Mouse (Mus musculus) urinary bladder, postnatal 4 days (tissue): ENCODE results near the gene Iqgap2.
A peak's percentile ranks its signal among the peaks of the same experiment; 100 is the strongest.

Source experiments
- DNase-seq, 2 experiments: peaks; one replicate each; pipeline ENCODE4 v3.0.0; 2021 to 2022; ENCODE audit warnings: low spot score in 2 of 2

Iqgap2 gene

GRCm38 (mm10) chr13:95829431-95830171 is 62.1 kb downstream of the Iqgap2 start:
- no peak for DNase-seq

DNA sequence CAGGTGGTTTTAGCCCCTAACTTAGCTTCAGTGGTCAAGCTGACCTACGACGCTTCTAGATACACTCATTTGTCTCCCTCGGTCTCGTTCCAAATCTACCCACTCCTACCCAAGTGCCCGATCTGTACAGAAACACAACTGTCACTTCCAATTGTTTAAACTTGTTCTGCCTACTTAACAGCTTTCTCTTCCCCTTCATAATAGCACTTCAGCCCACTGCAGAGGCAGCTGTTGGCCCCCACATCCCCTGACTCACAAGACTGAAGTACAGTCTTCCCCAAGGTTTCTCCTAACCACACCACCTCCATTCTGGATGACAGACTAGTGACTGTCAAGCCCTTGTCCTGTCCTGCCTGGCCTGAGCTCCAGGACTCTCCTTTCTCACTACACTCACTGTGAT is 63.1 kb downstream of the Iqgap2 start:
- no peak for DNase-seq

DNA sequence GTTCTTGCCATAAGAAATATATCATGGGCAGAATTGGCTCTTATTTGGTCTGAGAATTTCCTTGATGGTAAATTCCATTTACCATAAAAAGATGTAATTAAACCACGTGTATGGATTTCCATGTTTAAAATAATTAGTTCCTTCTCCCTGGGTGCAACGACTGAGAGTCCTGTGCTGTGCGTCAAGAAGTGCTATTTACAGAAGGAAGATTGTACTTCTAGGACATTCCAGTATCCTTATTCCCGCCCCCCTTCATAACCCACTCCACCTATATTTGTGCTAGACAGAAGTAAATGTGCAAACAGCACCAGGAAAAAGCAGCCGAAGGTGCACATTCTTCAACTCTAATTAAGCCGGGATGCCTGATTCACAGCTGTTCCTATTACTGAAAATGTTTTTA is 65.5 kb downstream of the Iqgap2 start:
- DNase-seq, result no peak

DNA sequence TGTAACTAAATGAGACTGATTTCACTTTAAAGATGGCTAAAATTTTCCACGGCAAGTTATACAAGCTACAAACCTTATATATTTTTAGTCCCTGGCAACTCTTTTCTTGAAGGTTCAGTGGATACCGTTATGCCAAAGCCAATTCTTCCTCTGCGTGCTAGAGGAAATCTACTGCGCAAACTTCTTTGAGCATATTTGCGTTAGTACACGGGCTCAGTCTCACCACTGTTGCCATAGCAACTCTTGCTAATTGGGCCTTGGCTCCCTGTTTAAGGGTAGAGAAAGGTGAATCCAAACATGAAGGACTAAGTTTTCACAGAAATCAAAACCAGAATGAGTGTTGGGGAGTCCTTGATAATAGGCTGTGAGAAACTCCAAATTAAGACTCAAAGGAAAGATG is 68.8 kb downstream of the Iqgap2 start:
- no peak for DNase-seq

- DNase-seq, result no peak
These were observed 71.7 kb downstream of the Iqgap2 start for GRCm38 (mm10) chr13:95820071-95820470.

- DNase-seq, result no peak
These were observed 72.8 kb downstream of the Iqgap2 start for GRCm38 (mm10) chr13:95818941-95819340.

GRCm38 (mm10) chr13:95813643-95814042 is 78.1 kb downstream of the Iqgap2 start:
- no peak for DNase-seq

- no peak for DNase-seq
These were observed 80.9 kb downstream of the Iqgap2 start for GRCm38 (mm10) chr13:95810796-95811195.

- no peak for DNase-seq
These were observed 84.5 kb downstream of the Iqgap2 start for GRCm38 (mm10) chr13:95807106-95807750.

- peak in 1 of 2 experiments; percentile 36 for DNase-seq
These were observed 86.1 kb downstream of the Iqgap2 start for GRCm38 (mm10) chr13:95805469-95806166.

- no peak for DNase-seq
These were observed 87.6 kb downstream of the Iqgap2 start for GRCm38 (mm10) chr13:95804113-95804512.

GRCm38 (mm10) chr13:95800925-95801324 is 90.8 kb downstream of the Iqgap2 start:
- no peak for DNase-seq

- DNase-seq, result no peak
These were observed 92.4 kb downstream of the Iqgap2 start for GRCm38 (mm10) chr13:95799322-95799721.

DNA sequence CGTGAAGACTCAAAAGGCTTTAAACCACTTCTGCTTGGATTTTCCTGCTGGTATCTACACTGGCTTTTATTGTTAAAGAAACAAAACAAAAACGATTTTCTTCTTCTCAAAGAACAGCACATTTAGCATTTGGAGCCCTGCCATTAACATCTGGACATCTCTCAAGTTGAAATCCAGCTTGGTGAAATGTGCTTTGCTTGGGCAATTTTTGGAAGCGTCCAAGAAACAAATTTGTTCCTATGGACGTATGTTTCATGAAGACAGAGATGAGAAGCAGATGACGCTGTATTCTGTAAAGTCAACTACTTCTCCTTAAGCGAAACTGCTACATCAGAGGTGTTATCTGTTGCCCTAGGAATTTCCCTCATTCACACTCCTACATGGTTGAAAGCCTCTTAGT is 93.0 kb downstream of the Iqgap2 start:
- DNase-seq, result no peak

DNA sequence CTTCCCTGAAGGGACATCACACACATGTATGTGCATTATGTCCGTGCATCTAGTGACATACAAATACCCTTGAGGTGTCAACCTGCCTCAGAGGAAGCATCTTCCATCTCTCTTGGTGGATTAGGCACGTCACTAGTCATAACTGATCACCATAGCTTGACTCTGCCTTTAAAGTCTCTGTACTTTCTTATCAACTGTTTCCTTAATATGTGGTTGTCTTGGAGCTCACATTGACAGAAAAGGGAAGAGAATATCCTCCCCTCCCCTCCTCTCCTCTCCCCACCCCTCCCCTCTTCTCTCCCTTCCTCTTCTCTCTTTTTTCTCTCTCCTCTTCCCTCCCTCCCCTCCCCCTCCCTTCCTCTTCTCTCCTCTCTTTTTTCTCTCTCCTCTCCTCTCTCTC is 94.2 kb downstream of the Iqgap2 start:
- no peak for DNase-seq

DNA sequence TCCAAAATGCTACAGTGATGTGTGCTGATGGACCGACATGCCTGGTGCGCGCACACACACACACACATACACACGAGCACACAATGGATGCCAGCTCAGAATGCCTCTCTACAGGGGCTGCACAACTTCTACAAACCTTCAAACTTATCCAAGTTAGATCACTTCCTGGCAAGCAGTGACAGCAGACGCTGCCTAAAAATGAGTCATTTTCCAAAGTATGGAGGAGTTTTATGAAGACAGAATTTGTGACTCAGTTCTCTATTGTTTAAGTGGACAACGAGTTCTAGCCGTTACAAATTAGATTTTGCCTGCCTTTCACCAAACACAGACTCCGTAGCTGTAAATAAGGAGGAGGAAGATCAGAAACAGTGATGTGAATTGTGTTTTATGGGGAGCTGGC is 97.4 kb downstream of the Iqgap2 start:
- DNase-seq, result no peak

DNA sequence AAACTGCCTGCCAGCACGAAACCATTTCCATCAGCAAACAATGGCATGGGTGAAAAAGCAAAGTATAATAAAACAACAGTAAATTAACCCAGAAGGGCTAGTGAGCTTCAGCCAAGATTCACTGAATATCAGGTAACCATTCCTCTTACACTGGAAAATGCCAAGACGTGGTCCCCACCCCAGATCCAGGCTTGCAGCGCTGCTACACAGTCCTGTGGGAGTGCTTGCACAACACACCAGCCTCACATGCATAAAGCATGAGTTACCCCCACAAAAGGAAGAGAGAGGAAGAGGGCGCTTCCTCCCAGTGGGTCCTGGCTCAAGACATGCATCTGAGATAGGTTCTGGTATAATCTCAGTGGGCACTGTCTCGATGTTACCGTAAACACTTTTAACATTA is 100.8 kb downstream of the Iqgap2 start:
- no peak for DNase-seq

DNA sequence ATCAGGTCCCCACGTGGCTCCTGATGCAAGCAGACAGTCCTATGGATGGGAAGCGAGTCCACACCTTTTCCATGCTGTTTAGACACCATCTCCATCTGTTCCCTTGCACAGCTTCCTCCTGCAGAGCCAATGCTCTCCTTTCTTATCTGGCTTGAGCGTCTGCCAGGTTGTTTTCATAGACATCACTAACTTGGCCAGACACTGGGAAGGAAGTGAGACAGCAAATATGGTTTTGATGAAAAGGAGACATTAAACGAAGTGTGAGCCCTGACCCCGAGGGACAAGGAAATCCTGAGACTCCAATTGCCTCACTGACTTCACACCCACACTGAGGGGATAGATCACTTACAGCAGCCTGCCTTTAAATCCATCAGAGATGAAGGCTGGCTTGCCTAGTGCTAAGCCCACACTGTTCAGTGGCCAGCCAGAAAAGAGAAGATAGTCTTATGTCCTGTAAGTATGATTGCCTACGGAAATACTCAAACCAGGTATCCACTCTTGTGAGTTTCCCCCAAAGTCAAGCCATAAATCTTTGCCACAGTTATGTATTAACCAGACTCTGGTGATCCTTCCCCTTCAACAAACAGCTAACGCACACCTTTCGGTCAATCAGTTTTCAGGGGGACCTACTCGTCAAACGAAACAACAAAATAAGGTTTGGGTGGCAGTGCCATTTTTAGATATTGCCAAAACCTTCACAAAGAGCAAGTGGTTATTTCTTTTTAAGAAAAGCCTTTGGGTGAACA is 102.9 kb downstream of the Iqgap2 start:
- no peak for DNase-seq

- no peak for DNase-seq
These were observed 108.8 kb downstream of the Iqgap2 start for GRCm38 (mm10) chr13:95782969-95783332.

DNA sequence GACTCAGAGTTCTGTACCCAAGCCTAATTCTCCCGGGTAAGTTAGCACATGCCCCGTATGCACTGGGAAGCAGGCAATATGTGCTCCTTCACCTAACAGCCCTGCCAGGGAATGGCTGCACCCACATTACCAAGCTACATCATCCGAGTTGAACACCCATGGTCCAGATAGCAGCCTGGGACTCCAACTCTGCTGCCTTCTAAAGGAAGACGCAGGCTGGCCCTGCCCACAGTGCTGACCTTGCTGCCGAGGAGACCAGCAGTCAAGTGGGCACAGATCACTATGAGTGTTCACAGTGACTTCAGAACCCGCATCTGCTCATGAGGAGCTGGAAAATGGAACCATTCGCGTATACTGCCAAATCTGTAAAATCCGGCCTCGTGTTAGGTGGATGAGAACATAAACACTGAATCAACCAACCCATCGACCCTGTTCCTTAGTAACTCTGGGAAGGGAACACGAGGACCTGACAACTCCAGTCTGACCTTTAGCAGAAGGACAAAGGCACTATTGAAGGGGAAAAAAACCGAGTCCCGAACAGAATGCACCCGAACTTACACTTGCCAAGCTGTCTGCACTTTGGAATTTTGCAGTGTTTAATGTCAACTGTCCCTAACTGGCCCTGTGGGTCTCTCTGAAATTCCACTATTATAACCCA is 109.3 kb downstream of the Iqgap2 start:
- DNase-seq, result no peak

GRCm38 (mm10) chr13:95780038-95780437 is 111.7 kb downstream of the Iqgap2 start:
- DNase-seq, result no peak

GRCm38 (mm10) chr13:95779261-95779660 is 112.5 kb downstream of the Iqgap2 start:
- no peak for DNase-seq
